Mouse (Mus musculus) liver, embryonic 14.5 days (tissue): Measurements from ENCODE around the gene Mettl17. TPM values are rescaled to one million over a fixed set of nuclear protein-coding genes. Genes with fewer than 3 reads are reported as not detected.
A peak's percentile ranks its signal among the peaks of the same experiment; 100 is the strongest.
"Not testable (repeated sequence)": the region's sequence is repeated elsewhere in the genome, so short reads cannot be mapped to it uniquely, and the experiment has no call there.

Source experiments
- ATAC-seq: fragments of 200-750 bp; cut with Nextera tagmentation; 2 replicates; pipeline ENCODE4 v1.8.0; 2017; ENCODE audit warnings: moderate number of reproducible peaks, mild to moderate bottlenecking, moderate library complexity; ENCODE audit not compliant: insufficient read depth
- DNase-seq, 3 experiments: peaks; one replicate each; pipeline ENCODE4 v3.0.0-alpha.2; 2012 to 2013; ENCODE audit warnings: low read depth in 3 of 3, low spot score in 3 of 3
- H3K27ac ChIP-seq: fragments of 300-500 bp; sonication (generic); 2 replicates; pipeline ENCODE4 v1.5.1; 2014; ENCODE audit warnings: moderate library complexity, mild to moderate bottlenecking, control low read depth, inconsistent platforms
- H3K27me3 ChIP-seq: fragments of 300-500 bp; sonication (generic); 2 replicates; pipeline ENCODE4 v1.6.1; 2014; ENCODE audit warnings: mild to moderate bottlenecking, low read length, moderate library complexity; ENCODE audit not compliant: control insufficient read depth, insufficient read depth
- H3K36me3 ChIP-seq: fragments of 300-500 bp; sonication (generic); replicated peaks from 2 replicates; pipeline ENCODE4 v1.6.1; 2014; ENCODE audit warnings: low read depth; ENCODE audit not compliant: control insufficient read depth, insufficient read depth
- H3K4me1 ChIP-seq, 2 experiments: fragments of 200-500 bp in 1 of 2; fragments of 300-500 bp in 1 of 2; sonication (generic) in 1 of 2; replicated peaks; 2 replicates each; pipeline ENCODE4 v1.6.1; 2012 to 2014; ENCODE audit warnings: antibody characterized with exemption in 1 of 2, inconsistent platforms in 1 of 2, low read length in 1 of 2; ENCODE audit not compliant: control insufficient read depth in 2 of 2, insufficient read depth in 2 of 2
- H3K4me2 ChIP-seq: fragments of 300-500 bp; sonication (generic); 2 replicates; pipeline ENCODE4 v1.6.1; 2014; ENCODE audit warnings: low read depth, mild to moderate bottlenecking, control low read depth, moderate library complexity
- H3K4me3 ChIP-seq, 2 experiments: fragments of 200-500 bp in 1 of 2; fragments of 300-500 bp in 1 of 2; sonication (generic) in 1 of 2; 2 replicates each; pipeline ENCODE4 v1.5.1; 2012 to 2014; ENCODE audit warnings: low read depth in 2 of 2, low read length in 2 of 2, mild to moderate bottlenecking in 2 of 2, control low read depth in 1 of 2, inconsistent platforms in 1 of 2, moderate library complexity in 1 of 2; ENCODE audit not compliant: insufficient read depth in 1 of 2
- H3K9ac ChIP-seq: fragments of 300-500 bp; sonication (generic); replicated peaks from 2 replicates; pipeline ENCODE4 v1.6.1; 2014; ENCODE audit warnings: mild to moderate bottlenecking, control low read depth, moderate library complexity
- H3K9me3 ChIP-seq: fragments of 300-500 bp; sonication (generic); 2 replicates; pipeline ENCODE4 v1.6.1; 2016; ENCODE audit warnings: low read length, mixed read lengths; ENCODE audit not compliant: control insufficient read depth
- CTCF ChIP-seq: IDR thresholded peaks from 2 replicates; pipeline ENCODE4 v1.5.1; 2016; ENCODE audit warnings: antibody characterized with exemption, low read depth, control low read depth
- EP300 ChIP-seq: IDR thresholded peaks from 2 replicates; pipeline ENCODE4 v1.6.1; 2016; ENCODE audit warnings: antibody characterized with exemption, low read depth
- WGBS: fragments of 180-500 bp; shearing (Covaris S2); extraction: QIAGEN DNeasy Blood & Tissue Kit; methylation state at CpG from one replicate; pipeline ENCODE4 v1.1.7; 2014; ENCODE audit not compliant: insufficient replicate concordance; 5-methylcytosine and 5-hydroxymethylcytosine counted together
- polyA plus RNA-seq, 2 experiments: library from polyadenylated mRNA; depleted of rRNA in 1 of 2; stranded (reverse) in 1 of 2; unstranded in 1 of 2; fragments of >200 nt; fragmentation: Nextera tagmentation in 1 of 2; extraction: Ambion mirVana in 1 of 2; gene quantifications; 2 replicates each; pipeline versions ENCODE4 v1.2.1 to v1.2.3; 2012 to 2014

Gene Mettl17
- polyA plus RNA-seq, 2 experiments = 9.5 to 10.2 TPM

GRCm38 (mm10) chr14:51846566-51846965 is 38.1 kb upstream of the Mettl17 start:
- DNase-seq = no peak
- H3K9me3 ChIP-seq = no peaks in the 10 kb centered on the region
- no peak overlapping the region for H3K4me3 ChIP-seq
- H3K27ac ChIP-seq = no peak overlapping the region
- H3K27me3 ChIP-seq = no peaks in the 10 kb centered on the region
- H3K4me1 ChIP-seq = no peaks in the 10 kb centered on the region
- no peak for ATAC-seq
- H3K9ac ChIP-seq = no peak overlapping the region
- no peak overlapping the region for H3K4me2 ChIP-seq
- no peaks in the 10 kb centered on the region for H3K36me3 ChIP-seq
- no peak for TF ChIP-seq CTCF
- no peak for TF ChIP-seq EP300
- WGBS = 52% methylated on average over 3 of the region's 3 CpGs

- not testable (repeated sequence) for ATAC-seq, H3K4me2 ChIP-seq, H3K27ac ChIP-seq, H3K4me1 ChIP-seq, H3K9ac ChIP-seq, H3K9me3 ChIP-seq, DNase-seq, H3K4me3 ChIP-seq, H3K36me3 ChIP-seq, H3K27me3 ChIP-seq
- TF ChIP-seq CTCF = peak; percentile 39
- 40% methylated on average over 3 of the region's 3 CpGs for WGBS
Measured at GRCm38 (mm10) chr14:51851006-51851405, 33.6 kb upstream of the Mettl17 start.

GRCm38 (mm10) chr14:51853399-51853798 is 31.2 kb upstream of the Mettl17 start, which contains the start of gene Ear6:
Gene Ear6 (plus strand): TSS chr14:51853699.
- no peaks in the 10 kb centered on the region for H3K9me3 ChIP-seq
- H3K36me3 ChIP-seq = no peaks in the 10 kb centered on the region
- H3K4me1 ChIP-seq = no peaks in the 10 kb centered on the region
- H3K4me3 ChIP-seq = no peak within 1 kb of the TSS
- no peak within 1 kb of the TSS for H3K4me2 ChIP-seq
- ATAC-seq (no peak), DNase-seq (no peak)
- no peak within 1 kb of the TSS for H3K9ac ChIP-seq
- TF ChIP-seq CTCF (no peak), EP300 (no peak)
- H3K27ac ChIP-seq = no peak within 1 kb of the TSS
- H3K27me3 ChIP-seq = no peaks in the 10 kb centered on the region

GRCm38 (mm10) chr14:51855280-51855679 is 29.4 kb upstream of the Mettl17 start:
- ATAC-seq, DNase-seq, H3K27ac ChIP-seq, H3K9me3 ChIP-seq, H3K36me3 ChIP-seq, H3K9ac ChIP-seq, H3K4me3 ChIP-seq, H3K4me2 ChIP-seq, H3K27me3 ChIP-seq, H3K4me1 ChIP-seq: not testable (repeated sequence)
- WGBS = 55% methylated on average over 7 of the region's 7 CpGs

GRCm38 (mm10) chr14:51863603-51864002 is 21.0 kb upstream of the Mettl17 start:
- not testable (repeated sequence) for H3K36me3 ChIP-seq, H3K4me3 ChIP-seq, ATAC-seq, H3K9me3 ChIP-seq, H3K27me3 ChIP-seq, DNase-seq, H3K27ac ChIP-seq, H3K4me1 ChIP-seq, H3K4me2 ChIP-seq, H3K9ac ChIP-seq
- TF ChIP-seq CTCF = peak; percentile 56
- WGBS = 0% methylated on average over 1 of the region's 1 CpGs

GRCm38 (mm10) chr14:51870756-51871155 is 13.9 kb upstream of the Mettl17 start:
- H3K4me1 ChIP-seq = no peaks in the 10 kb centered on the region
- TF ChIP-seq CTCF (no peak), EP300 (no peak)
- ATAC-seq (no peak), DNase-seq (no peak)
- H3K9me3 ChIP-seq = no peaks in the 10 kb centered on the region
- H3K4me2 ChIP-seq = no peak overlapping the region
- 43% methylated on average over 2 of the region's 2 CpGs for WGBS
- no peaks in the 10 kb centered on the region for H3K27me3 ChIP-seq
- no peaks in the 10 kb centered on the region for H3K36me3 ChIP-seq
- no peak overlapping the region for H3K4me3 ChIP-seq
- no peak overlapping the region for H3K9ac ChIP-seq
- no peak overlapping the region for H3K27ac ChIP-seq
